Mouse (Mus musculus) G1E (cell line): ENCODE measurements around the gene Snta1.

ENCODE experiments used
- CTCF ChIP-seq: IDR thresholded peaks from 2 replicates; pipeline ENCODE4 v1.5.1; 2012; ENCODE audit warnings: low read depth, low read length, inconsistent platforms, mixed read lengths
- GATA1 ChIP-seq: IDR thresholded peaks from 2 replicates; pipeline ENCODE4 v1.6.1; 2012; ENCODE audit warnings: borderline replicate concordance, low read length, inconsistent platforms, mixed read lengths
- GATA2 ChIP-seq: IDR thresholded peaks from 2 replicates; pipeline ENCODE4 v1.6.1; 2012; ENCODE audit warnings: low read depth, low read length, inconsistent platforms, borderline replicate concordance
- POLR2AphosphoS5 ChIP-seq: IDR thresholded peaks from 2 replicates; pipeline ENCODE4 v1.6.1; 2012; ENCODE audit warnings: low read depth, low read length, inconsistent platforms; ENCODE audit not compliant: insufficient replicate concordance
- TAL1 ChIP-seq: conservative IDR thresholded peaks from 2 replicates; pipeline ENCODE4 v1.6.1; 2012; ENCODE audit warnings: low read depth, low read length, inconsistent platforms, mixed read lengths

DNA sequence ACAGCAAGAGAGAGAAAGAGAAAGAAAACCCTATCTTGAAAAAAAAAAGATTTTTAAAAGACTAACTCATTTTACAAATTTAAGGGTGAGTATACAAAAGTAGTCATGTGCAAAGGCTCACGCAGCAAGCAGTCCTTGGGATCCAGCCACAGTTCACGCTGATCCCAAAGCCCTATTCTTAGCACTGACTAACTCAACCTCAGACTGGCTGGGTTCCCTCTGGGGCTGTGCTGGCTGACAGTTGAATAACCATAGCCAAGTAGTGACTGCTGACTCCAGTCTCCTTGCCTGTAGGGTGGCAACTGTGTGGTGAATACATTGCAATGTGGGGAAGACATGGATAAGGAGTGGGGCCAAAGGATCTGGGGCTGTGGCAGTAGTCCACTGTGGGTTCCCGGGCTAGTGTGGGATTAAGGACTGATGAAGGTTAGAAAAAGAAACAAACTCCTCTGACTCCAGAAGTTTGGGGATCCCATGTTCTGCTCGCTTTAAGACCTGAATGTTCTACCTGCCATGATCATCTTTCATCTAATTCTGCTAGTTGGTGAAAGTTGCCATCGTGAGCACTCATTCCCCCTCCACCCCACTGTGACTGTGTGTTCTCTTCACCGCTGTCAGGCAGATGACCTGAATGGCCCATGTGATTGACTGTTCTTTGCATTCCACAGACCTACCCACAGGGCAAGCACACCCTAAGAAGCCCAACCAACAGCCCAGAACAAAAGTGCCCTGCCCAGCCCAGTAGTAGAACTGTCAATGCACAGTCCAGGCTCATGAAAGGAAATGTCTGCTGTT is 32.9 kb downstream of the Snta1 start:
- TF ChIP-seq GATA1 (no peak), CTCF (no peak), TAL1 (no peak), POLR2AphosphoS5 (no peak), GATA2 (no peak)
